Mouse (Mus musculus): ENCODE results near the gene Olfr868.

The Olfr868 gene

DNA sequence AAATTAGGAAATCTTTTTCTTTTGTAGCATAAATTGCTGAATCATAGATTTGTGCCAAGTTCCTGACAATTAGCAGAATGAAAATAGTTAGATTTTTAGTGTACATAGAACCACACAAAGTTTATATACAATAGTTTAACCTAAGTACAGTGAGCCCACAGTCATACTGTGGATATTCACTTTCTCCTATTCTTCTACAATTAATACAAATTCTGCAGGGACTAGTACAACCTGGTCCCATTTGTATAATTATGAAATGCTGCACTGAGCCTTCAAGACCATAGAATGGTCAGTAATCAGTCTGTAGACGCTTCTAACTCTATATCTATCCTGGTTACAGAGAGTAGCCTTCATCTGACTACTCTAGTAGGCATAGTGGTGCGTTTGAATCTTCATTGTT lies at the start of gene Olfr868:
TSS of gene Olfr868 (plus strand) at position 301 of the 400 bp plus-strand sequence.
- DNase-seq (ENCODE audit: low read depth, low spot score), result no peak

DNA sequence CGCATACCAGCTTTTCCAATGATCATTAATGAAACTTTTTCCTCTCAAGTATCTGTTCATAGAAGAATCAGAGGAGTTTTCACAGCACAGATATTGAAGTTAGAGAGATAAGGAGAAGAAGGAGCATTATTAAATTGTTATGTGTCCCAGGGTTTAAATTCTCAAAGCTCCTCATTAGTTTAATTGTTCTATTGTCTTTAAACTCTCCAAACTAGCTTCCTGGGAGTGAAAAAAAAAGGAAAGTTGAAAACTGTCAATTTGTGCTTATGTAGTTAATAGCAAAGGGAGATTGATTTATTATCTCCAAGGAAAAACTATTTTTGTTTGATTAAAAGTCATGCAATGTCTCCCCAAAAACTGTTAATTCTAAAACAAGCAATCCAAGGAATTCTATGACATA lies 41.0 kb upstream of the Olfr868 start, which contains the start of gene Olfr867:
TSS of gene Olfr867 (minus strand) at position 101 of the 400 bp plus-strand sequence.
- DNase-seq (ENCODE audit: low read depth, low spot score), result no peak

DNA sequence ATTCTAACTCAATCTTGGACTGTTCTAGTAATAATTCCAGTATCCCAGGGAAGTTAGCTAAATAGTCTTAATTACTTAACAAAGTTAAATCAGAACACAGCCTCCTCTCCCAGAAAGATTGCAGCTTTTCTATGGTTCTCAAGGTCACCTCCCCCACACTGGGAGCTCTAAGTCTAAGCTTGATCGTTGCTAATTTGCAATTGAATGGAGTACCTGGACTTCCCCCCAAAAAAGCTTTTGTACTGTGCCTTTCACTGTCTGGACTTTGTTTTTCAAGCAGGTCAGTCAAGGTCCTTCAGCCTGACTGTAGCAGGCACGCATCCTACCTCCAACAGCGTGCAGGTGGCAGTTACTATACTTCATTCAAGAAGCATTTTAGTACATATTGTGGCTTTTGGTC lies 28.2 kb upstream of the Olfr868 start:
- DNase-seq (ENCODE audit: low read depth, low spot score), result no peak

DNA sequence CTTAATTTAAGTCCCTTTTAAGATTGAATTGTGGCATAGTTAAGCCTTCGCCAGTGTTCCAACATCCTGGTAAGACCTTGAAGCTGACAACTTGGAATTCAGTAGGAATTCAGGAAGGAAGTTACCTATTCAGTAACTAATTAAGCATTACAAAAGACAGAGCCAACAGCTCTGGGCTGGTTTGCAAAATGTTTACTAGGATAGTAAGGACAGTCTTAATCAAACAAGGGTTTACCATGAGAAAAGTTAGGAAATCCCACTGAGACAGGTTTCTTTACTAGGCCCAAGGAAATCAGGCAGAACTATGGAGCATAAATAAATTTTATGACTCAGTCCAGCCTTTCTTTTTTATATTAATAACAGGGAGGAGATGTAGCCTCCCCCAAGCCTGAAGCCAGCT lies 27.1 kb upstream of the Olfr868 start:
- no peak for DNase-seq (ENCODE audit: low read depth, low spot score)

DNA sequence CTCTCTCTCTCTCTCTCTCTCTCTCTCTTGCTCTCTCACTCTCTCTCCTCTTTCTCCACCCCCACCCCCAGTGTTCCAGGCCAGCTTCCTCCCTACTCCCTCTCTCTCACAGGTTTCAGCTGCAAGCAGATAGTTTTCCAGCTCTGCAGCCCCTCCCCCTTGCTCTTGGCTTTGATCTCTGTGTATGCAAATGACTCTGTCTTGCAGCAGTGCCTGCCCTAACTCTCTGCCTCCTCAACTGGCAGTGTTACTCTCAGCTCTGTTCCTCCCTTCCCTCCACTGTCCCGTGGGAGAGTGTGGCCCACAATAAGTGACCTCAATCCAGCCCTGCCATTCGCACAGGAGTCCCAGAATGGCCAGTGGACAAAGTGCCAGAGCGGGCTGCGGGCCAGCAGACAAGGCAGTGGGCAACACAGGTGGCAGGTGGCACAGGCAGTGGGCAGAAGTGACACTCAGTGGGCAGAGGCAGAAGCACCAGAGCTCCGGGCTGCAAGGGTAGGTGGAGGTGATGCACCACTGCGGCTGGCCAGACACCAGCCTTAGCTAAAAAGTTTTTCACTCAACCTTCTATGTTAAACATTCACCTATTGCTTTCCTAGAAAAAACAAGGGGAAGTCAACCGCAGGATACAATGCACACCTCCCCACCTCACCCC lies 24.8 kb upstream of the Olfr868 start:
- no peak for DNase-seq (ENCODE audit: low read depth, low spot score)

DNA sequence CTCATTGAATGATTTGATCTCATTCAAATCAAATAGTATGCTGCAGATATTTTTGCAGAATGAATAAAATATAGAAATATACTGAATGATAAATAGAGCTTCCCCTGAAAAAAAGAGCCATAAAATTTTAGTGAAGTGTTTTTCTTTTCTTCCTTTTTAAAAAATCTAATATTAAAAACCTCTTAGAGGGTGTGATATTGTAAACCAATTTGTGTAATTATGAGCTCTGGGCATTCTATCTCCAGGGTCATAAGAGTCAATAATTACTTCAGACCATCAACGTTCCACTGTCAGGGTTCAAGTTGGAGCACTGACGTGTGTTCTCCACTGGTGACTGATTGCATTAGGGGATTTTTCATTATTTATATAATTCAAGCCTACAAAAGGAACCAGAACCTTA lies 30.3 kb downstream of the Olfr868 start, which contains the start of gene Olfr869:
TSS of gene Olfr869 (plus strand) at position 301 of the 400 bp plus-strand sequence.
- DNase-seq (ENCODE audit: low read depth, low spot score), result no peak

DNA sequence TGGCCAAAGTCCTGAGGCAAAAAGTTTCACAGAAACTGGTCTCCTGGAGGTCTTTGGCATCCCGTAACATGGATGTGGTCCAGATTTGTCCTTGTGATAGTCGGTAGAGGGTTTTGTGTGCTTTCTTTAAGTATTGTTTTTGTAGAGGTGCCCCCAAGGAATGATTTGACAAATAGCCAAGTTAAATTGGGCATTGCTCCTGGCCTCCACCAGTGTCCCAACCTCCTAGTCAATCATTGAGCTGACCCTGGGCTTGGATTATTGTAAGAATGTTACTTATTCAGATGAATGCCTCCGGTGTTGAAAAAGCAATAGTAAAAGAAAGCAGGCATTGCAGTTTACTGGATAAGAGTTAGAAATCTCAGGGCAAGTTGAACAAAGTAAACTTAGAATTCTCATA lies 51.3 kb downstream of the Olfr868 start:
- DNase-seq (ENCODE audit: low read depth, low spot score), result no peak

Data from CD4-positive helper T cell, adult 2 months (primary cell).